Mouse (Mus musculus) bone marrow, adult 2 months (tissue): ENCODE results near the gene Cbl.

ENCODE experiments used
- CTCF ChIP-seq: fragments of 200-500 bp; IDR thresholded peaks from 2 replicates; pipeline ENCODE4 v1.5.1; 2011; ENCODE audit warnings: low read length, control low read depth; ENCODE audit not compliant: control insufficient read depth, insufficient read depth
- POLR2A ChIP-seq: fragments of 200-500 bp; IDR thresholded peaks from 2 replicates; pipeline ENCODE4 v1.6.1; 2011; ENCODE audit warnings: low read depth, mild to moderate bottlenecking, control low read depth, low read length, borderline replicate concordance; ENCODE audit not compliant: control insufficient read depth

- no peak for TF ChIP-seq CTCF
- TF ChIP-seq POLR2A = no peak
Observed at GRCm38 (mm10) chr9:44236601-44237000, 2.8 kb upstream of the Cbl start.
